Mouse (Mus musculus): Measurements from ENCODE around the gene F7. TPM values are rescaled to one million over a fixed set of nuclear protein-coding genes. Genes with fewer than 3 reads are reported as not detected.
A peak's percentile ranks its signal among the peaks of the same experiment; 100 is the strongest.

The F7 gene
- 0.10 and 0.14 TPM in 2 replicates for polyA plus RNA-seq (2016; fragmentation: Nextera tagmentation; extraction: Ambion mirVana)

- Histone ChIP-seq H3K4me1 (no peaks in the 10 kb centered on the region), H3K27ac (no peak within 1 kb of the TSS), H3K36me3 (peaks cover 3% of the 10 kb centered on the region; the same call in 1 of the 2 replicates), H3K9ac (no peak within 1 kb of the TSS), H3K4me3 (no peak within 1 kb of the TSS), H3K27me3 (replicated peaks) (no peaks in the 10 kb centered on the region), H3K9me3 (no peaks in the 10 kb centered on the region), H3K4me2 (replicated peaks) (no peak within 1 kb of the TSS)
- 70% methylated on average over 10 of the region's 10 CpGs for WGBS
- no peak for ATAC-seq (ENCODE audit: low FRiP score, low read depth)
Measured at GRCm38 (mm10) chr8:13025487-13026224, at the start of gene F7. Gene F7 (plus strand): TSS chr8:13026034.

DNA sequence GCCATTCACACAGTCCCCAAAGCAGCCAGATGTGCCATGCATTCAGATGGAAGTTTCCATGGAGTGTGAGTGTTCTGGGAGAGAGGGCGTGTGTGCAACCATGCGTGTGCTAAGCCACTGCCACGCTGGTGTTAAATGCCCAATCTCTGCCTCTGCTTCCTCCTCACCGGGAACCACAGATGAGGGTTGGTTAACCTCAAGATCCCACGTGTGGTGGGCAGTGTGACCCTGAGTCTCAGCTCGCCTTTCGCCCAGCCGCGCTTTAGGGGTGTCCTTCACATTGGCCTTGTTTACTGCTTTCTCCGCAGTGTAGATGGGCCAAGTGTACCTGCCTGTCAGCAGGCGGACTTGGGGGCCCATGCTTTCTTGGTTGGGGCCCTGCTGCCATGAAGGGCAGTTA lies 49.5 kb upstream of the F7 start:
- H3K4me2 ChIP-seq (replicated peaks) = no peak overlapping the region
- H3K4me1 ChIP-seq = no peaks in the 10 kb centered on the region
- no peak overlapping the region for H3K27ac ChIP-seq
- H3K9me3 ChIP-seq = 0 out of 2 replicates have a peak, but pooled peaks cover 1% of the 10 kb centered on the region
- WGBS = 86% methylated on average over 11 of the region's 11 CpGs
- H3K4me3 ChIP-seq = no peak overlapping the region
- H3K36me3 ChIP-seq = peaks cover 78% of the 10 kb centered on the region
- no peaks in the 10 kb centered on the region for H3K27me3 ChIP-seq (replicated peaks)
- ATAC-seq (ENCODE audit: low FRiP score, low read depth) = no peak
- H3K9ac ChIP-seq = no peak overlapping the region

DNA sequence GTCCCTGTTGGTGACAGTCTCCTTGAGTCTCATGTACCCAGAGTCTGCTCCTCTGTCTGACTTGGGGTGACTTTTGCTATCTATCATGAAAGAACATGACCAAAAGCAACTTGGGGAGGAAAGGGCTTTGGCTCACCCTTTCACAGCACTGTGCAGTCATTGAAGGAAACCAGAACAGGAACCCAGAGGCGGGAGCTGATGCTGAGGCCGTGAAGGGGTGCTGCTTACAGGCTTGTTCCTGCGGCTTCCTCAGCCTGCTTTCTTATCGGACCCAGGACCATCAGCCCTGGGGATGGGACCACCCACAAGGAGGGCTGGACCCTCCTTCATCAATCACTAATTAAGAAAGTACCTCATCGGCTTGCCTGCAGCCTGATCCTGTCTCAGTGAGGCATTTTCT lies 49.1 kb upstream of the F7 start:
- H3K4me1 ChIP-seq = no peaks in the 10 kb centered on the region
- no peak overlapping the region for H3K9ac ChIP-seq
- ATAC-seq (ENCODE audit: low FRiP score, low read depth) = no peak
- WGBS = 61% methylated on average over 5 of the region's 5 CpGs
- H3K4me3 ChIP-seq = no peak overlapping the region
- H3K27me3 ChIP-seq (replicated peaks) = no peaks in the 10 kb centered on the region
- H3K27ac ChIP-seq = no peak overlapping the region
- H3K9me3 ChIP-seq = 0 out of 2 replicates have a peak, but pooled peaks cover 5% of the 10 kb centered on the region
- no peak overlapping the region for H3K4me2 ChIP-seq (replicated peaks)
- H3K36me3 ChIP-seq = peaks cover 82% of the 10 kb centered on the region

GRCm38 (mm10) chr8:12977325-12977724 lies 48.5 kb upstream of the F7 start:
- 86% methylated on average over 12 of the region's 12 CpGs for WGBS
- H3K27ac ChIP-seq = no peak overlapping the region
- no peaks in the 10 kb centered on the region for H3K4me1 ChIP-seq
- no peak overlapping the region for H3K4me2 ChIP-seq (replicated peaks)
- no peak overlapping the region for H3K9ac ChIP-seq
- no peak overlapping the region for H3K4me3 ChIP-seq
- H3K36me3 ChIP-seq = peaks cover 88% of the 10 kb centered on the region
- 0 out of 2 replicates have a peak, but pooled peaks cover 5% of the 10 kb centered on the region for H3K9me3 ChIP-seq
- no peak for ATAC-seq (ENCODE audit: low FRiP score, low read depth)
- H3K27me3 ChIP-seq (replicated peaks) = no peaks in the 10 kb centered on the region

DNA sequence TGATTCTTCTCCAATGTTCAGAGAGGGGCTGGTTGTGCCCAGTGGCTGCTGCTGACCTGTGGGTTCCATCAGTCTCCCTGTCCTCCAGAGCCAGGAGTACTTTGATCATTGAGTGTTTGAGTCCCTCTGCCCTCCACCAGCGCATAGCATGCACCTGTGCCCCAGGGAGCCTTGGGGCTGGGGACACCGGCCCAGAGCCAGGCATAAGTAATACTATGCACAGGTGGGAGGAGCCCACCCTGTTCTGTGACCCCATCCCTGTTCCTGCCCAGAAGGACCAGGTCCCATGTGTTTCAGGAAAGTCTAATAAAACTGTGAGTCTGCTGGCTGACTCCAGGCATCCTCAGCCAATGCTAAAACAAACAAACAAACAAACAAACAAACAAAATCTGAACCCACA lies 47.5 kb upstream of the F7 start:
- Histone ChIP-seq H3K4me2 (replicated peaks) (no peak overlapping the region), H3K27ac (no peak overlapping the region), H3K4me3 (no peak overlapping the region), H3K9me3 (0 out of 2 replicates have a peak, but pooled peaks cover 5% of the 10 kb centered on the region), H3K27me3 (replicated peaks) (no peaks in the 10 kb centered on the region), H3K36me3 (peaks cover 81% of the 10 kb centered on the region), H3K4me1 (no peaks in the 10 kb centered on the region), H3K9ac (no peak overlapping the region)
- WGBS = 68% methylated on average over 2 of the region's 2 CpGs
- no peak for ATAC-seq (ENCODE audit: low FRiP score, low read depth)

GRCm38 (mm10) chr8:12978726-12979125 lies 47.1 kb upstream of the F7 start:
- no peaks in the 10 kb centered on the region for H3K27me3 ChIP-seq (replicated peaks)
- no peak overlapping the region for H3K4me3 ChIP-seq
- no peak overlapping the region for H3K27ac ChIP-seq
- peaks cover 77% of the 10 kb centered on the region for H3K36me3 ChIP-seq
- ATAC-seq (ENCODE audit: low FRiP score, low read depth) = peak; percentile 49; the same call in 1 of the 2 replicates
- WGBS = 24% methylated on average over 5 of the region's 5 CpGs
- no peaks in the 10 kb centered on the region for H3K4me1 ChIP-seq
- no peak overlapping the region for H3K4me2 ChIP-seq (replicated peaks)
- no peak overlapping the region for H3K9ac ChIP-seq
- H3K9me3 ChIP-seq = 0 out of 2 replicates have a peak, but pooled peaks cover 5% of the 10 kb centered on the region

GRCm38 (mm10) chr8:12983681-12984467 lies 42.0 kb upstream of the F7 start:
- no peak for ATAC-seq (ENCODE audit: low FRiP score, low read depth)
- peaks cover 62% of the 10 kb centered on the region for H3K36me3 ChIP-seq
- 0 out of 2 replicates have a peak, but pooled peaks cover 5% of the 10 kb centered on the region for H3K9me3 ChIP-seq
- H3K27me3 ChIP-seq (replicated peaks) = no peaks in the 10 kb centered on the region
- no peak overlapping the region for H3K4me2 ChIP-seq (replicated peaks)
- H3K4me1 ChIP-seq = 0 out of 2 replicates have a peak, but pooled peaks cover 3% of the 10 kb centered on the region
- H3K9ac ChIP-seq = no peak overlapping the region
- H3K4me3 ChIP-seq = no peak overlapping the region
- WGBS = 85% methylated on average over 18 of the region's 18 CpGs
- no peak overlapping the region for H3K27ac ChIP-seq

GRCm38 (mm10) chr8:12984601-12985243 lies 41.1 kb upstream of the F7 start:
- Histone ChIP-seq H3K4me3 (no peak overlapping the region), H3K36me3 (peaks cover 53% of the 10 kb centered on the region), H3K27ac (no peak overlapping the region), H3K27me3 (replicated peaks) (no peaks in the 10 kb centered on the region), H3K4me2 (replicated peaks) (no peak overlapping the region), H3K9ac (no peak overlapping the region), H3K9me3 (0 out of 2 replicates have a peak, but pooled peaks cover 5% of the 10 kb centered on the region), H3K4me1 (0 out of 2 replicates have a peak, but pooled peaks cover 3% of the 10 kb centered on the region)
- ATAC-seq (ENCODE audit: low FRiP score, low read depth) = no peak
- 91% methylated on average over 17 of the region's 17 CpGs for WGBS

DNA sequence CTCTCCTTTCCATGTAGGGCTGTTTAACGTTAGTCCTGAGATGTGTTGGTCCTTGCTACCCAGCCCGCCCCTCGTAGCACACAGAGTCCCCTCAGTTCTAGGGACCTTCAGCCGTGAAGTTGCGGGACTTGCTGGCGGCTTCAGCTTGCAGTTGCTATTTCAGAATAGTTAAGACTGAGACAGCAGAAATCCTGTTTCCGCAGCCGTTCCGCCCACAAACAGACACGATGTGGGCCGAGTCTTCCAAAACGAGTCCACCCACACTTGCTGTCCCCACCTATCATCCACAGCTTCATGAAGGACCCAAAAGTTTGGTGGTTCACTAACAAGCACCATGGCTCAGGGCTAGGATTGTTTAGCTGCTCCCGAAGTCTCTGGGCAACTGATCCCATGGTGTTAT lies 40.6 kb upstream of the F7 start:
- Histone ChIP-seq H3K4me2 (replicated peaks) (no peak overlapping the region), H3K4me3 (no peak overlapping the region), H3K36me3 (peaks cover 50% of the 10 kb centered on the region), H3K9me3 (0 out of 2 replicates have a peak, but pooled peaks cover 5% of the 10 kb centered on the region), H3K27me3 (replicated peaks) (no peaks in the 10 kb centered on the region), H3K4me1 (0 out of 2 replicates have a peak, but pooled peaks cover 3% of the 10 kb centered on the region), H3K9ac (no peak overlapping the region), H3K27ac (no peak overlapping the region)
- ATAC-seq (ENCODE audit: low FRiP score, low read depth) = no peak
- 93% methylated on average over 13 of the region's 13 CpGs for WGBS

DNA sequence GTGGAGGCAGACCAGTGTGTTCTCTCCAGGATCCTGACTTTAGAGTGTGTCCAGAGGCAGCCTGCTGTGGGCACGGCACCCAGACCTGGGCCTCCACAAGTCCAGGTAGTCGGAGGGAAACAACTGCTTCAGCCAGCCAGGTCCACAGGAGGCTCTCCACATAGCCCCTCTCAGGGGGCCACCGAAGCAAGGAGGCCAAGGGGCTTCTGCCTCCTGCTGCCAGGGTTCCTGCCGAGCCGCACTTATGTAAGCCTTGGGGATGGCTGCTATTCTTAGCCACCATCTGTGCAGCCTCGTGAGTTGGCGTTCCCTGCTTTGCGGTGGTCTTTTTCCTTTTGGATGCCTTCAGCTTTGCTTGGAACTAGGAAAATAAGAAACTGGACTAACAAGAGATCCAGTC lies 38.3 kb upstream of the F7 start:
- H3K27me3 ChIP-seq (replicated peaks) = no peaks in the 10 kb centered on the region
- 0 out of 2 replicates have a peak, but pooled peaks cover 3% of the 10 kb centered on the region for H3K4me1 ChIP-seq
- peaks cover 38% of the 10 kb centered on the region for H3K36me3 ChIP-seq
- 81% methylated on average over 8 of the region's 8 CpGs for WGBS
- no peak overlapping the region for H3K9ac ChIP-seq
- no peak overlapping the region for H3K4me2 ChIP-seq (replicated peaks)
- no peak overlapping the region for H3K27ac ChIP-seq
- ATAC-seq (ENCODE audit: low FRiP score, low read depth) = no peak
- no peak overlapping the region for H3K4me3 ChIP-seq
- no peaks in the 10 kb centered on the region for H3K9me3 ChIP-seq

DNA sequence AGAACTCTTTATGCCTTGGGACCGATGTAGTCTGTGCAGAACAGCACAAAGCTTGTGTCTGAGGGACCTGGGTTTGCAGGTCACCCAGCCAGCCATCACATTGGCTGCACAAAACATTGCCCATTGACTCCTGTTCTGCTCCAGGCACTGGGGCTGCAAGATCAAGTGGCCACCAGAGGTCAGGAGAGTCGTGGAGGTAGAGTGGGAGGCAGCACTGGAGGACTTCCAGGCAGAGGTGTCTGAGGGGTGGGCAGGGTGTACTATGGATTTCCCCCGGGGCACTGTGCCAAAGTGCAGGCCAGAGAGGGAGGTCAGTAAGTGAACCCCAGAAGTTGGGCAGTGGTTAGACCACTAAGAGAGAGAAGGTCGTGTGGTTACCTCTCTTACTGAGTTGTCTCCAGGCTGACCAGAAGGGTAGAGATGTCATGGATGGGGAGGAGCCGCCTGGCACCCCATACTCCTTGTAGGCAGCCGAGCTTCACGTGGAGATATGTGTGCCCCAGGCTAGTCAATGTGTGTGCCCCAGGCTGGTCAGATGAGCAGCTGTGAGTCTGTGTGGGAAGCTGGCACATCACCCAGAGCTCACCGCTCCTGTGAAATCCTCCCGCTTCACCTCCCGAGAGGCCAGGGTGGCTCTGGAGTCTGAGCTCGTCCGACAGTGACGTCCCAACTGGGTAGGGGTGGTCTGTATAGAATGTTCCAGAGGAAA lies 37.0 kb upstream of the F7 start:
- H3K36me3 ChIP-seq = peaks cover 46% of the 10 kb centered on the region
- 85% methylated on average over 13 of the region's 13 CpGs for WGBS
- no peak for ATAC-seq (ENCODE audit: low FRiP score, low read depth)

More for the DNA sequence above, 37.0 kb upstream of the F7 start:
- H3K9ac ChIP-seq = no peak overlapping the region
- 0 out of 2 replicates have a peak, but pooled peaks cover 3% of the 10 kb centered on the region for H3K4me1 ChIP-seq
- no peaks in the 10 kb centered on the region for H3K27me3 ChIP-seq (replicated peaks)
- no peak overlapping the region for H3K4me3 ChIP-seq
- no peaks in the 10 kb centered on the region for H3K9me3 ChIP-seq
- H3K27ac ChIP-seq = no peak overlapping the region
- H3K4me2 ChIP-seq (replicated peaks) = no peak overlapping the region

Data from neural tube, embryonic 12.5 days (tissue).